Mouse (Mus musculus): ENCODE measurements around the gene Gpatch2. TPM values are rescaled to one million over a fixed set of nuclear protein-coding genes. Genes with fewer than 3 reads are reported as not detected.

The Gpatch2 gene
- total RNA-seq, 2 experiments from 2014 or later = 7.6 to 10.0 TPM

DNA sequence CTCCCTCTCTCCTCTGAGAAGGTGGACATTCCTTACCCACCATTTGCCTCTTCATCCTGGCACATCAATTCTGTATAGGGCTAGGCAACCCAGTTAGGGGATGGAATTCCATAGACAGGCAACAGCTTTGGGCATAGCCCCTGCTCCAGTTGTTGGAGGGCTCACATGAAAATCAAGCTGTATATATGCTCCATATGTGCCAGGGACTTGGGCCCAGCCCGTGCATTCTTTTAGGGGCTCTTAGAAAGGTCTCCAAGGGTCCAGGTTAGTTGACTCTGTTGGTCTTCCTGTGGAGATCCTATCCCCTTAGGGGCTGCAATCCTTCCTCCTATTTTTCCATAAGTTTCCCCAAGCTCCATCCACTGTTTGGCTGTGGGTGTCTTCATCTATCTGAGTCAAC, 80.4 kb downstream of the Gpatch2 start:
- no peak for DNase-seq
- intact Hi-C loops (cut with DNase I) = no loop called here

- no peak for DNase-seq
- intact Hi-C loops (cut with DNase I) = no loop called here
Measured at GRCm38 (mm10) chr1:187299236-187299635, 83.9 kb downstream of the Gpatch2 start.

DNA sequence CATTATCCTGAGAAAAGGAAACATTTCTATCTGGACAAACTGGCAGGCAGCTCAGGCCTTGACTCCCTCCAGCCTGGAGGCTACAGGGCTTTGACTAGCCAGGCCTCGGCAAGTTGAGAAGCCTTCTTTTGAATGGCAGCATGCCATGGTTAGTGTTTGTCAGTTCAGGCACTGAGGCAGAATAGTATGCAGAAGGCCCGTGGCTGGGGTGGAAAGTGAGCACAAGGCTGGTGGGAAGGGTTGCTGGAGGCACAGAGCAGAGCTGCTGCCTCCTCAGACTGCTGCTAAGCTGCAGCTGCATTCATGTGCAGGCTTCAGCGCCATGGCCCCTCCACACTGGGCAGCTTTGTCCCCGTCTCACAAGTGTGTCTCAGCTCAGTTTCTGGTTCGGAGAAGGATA, 85.3 kb downstream of the Gpatch2 start:
- intact Hi-C loops (cut with DNase I) = no loop called here
- DNase-seq = no peak

- DNase-seq = no peak
- intact Hi-C loops (cut with DNase I) = no loop called here
Measured at GRCm38 (mm10) chr1:187303221-187303620, 87.9 kb downstream of the Gpatch2 start.

DNA sequence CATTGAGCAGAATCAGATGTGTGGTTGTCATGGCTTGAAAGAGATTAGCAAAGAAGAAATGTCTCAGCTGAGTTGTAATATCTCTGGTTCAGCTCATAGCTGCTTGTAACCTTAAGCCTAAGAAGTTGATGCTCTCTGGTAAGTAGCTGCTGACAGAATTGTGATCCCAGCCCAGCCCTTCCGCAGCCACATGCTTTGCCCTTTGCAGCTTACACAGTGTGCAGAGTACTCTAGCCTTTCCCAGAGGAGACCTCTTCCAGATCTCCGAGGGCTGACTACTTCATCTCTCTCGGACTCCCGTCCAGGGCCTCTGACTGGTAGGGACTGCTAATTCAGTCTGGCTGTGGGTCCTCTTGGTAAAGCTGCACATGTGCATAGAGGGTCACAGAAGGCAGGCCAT, 92.0 kb downstream of the Gpatch2 start:
- no peak for DNase-seq
- intact Hi-C loops (cut with DNase I) = no loop called here

- no peak for DNase-seq
- intact Hi-C loops (cut with DNase I) = no loop called here
Measured at GRCm38 (mm10) chr1:187308523-187308922, 93.2 kb downstream of the Gpatch2 start.

- DNase-seq = no peak
- intact Hi-C loops (cut with DNase I) = no loop called here
Measured at GRCm38 (mm10) chr1:187311122-187311521, 95.8 kb downstream of the Gpatch2 start.

DNA sequence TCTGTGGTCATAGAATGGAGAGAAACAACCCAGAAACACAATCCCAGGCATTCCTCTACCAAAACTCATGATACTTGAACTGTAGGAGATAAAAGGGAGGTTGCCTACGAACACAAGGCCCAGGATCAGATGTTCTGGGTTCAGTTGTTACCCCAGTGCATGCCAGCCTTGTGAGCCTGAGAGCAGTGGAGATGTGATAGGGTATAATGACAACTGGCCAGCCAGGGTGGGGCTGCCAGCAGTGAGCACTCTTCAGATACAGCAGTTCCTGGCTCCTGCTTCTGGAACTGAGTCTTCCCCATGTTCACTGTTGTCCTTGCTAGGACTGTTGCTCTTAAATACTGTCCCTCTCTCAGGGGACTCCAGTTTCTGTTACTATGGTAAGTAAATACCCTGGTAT, 98.0 kb downstream of the Gpatch2 start:
- no peak for DNase-seq
- intact Hi-C loops (cut with DNase I) = no loop called here

GRCm38 (mm10) chr1:187313763-187314162, 98.5 kb downstream of the Gpatch2 start:
- no peak for DNase-seq
- intact Hi-C loops (cut with DNase I) = no loop called here

- no peak for DNase-seq
- intact Hi-C loops (cut with DNase I) = no loop called here
Measured at GRCm38 (mm10) chr1:187314516-187314915, 99.2 kb downstream of the Gpatch2 start.

DNA sequence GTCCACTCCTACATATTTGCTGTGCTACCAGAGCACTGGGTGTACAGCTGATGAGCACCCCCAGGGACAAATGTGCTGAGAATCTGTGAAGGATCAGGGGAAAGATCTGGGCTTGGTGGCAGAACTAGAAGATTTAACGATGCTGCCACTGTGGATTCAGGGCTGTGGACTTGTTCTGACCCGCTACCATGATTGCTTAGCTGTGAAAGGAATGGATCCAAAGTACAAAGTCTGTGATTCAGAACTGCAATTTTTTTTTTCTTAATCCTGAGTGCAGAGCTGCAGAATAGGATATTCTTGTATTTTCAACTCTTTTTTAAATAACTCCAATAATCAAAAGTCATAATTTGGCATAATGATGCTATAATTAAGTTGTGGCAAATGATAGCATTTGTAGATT, 100.5 kb downstream of the Gpatch2 start:
- intact Hi-C loops (cut with DNase I) = no loop called here

GRCm38 (mm10) chr1:187316555-187316954, 101.2 kb downstream of the Gpatch2 start:
- no peak for DNase-seq
- intact Hi-C loops (cut with DNase I) = no loop called here

More for the DNA sequence above, 100.5 kb downstream of the Gpatch2 start:
- DNase-seq = no peak

GRCm38 (mm10) chr1:187321814-187322213, 106.5 kb downstream of the Gpatch2 start:
- intact Hi-C loops (cut with DNase I) = no loop called here
- DNase-seq = no peak

- intact Hi-C loops (cut with DNase I) = no loop called here
Measured at GRCm38 (mm10) chr1:187322505-187323208, 107.3 kb downstream of the Gpatch2 start.

GRCm38 (mm10) chr1:187323209-187323589, 107.9 kb downstream of the Gpatch2 start:
- intact Hi-C loops (cut with DNase I) = no loop called here
- DNase-seq = no peak

More at GRCm38 (mm10) chr1:187322505-187323208, 107.3 kb downstream of the Gpatch2 start:
- no peak for DNase-seq

DNA sequence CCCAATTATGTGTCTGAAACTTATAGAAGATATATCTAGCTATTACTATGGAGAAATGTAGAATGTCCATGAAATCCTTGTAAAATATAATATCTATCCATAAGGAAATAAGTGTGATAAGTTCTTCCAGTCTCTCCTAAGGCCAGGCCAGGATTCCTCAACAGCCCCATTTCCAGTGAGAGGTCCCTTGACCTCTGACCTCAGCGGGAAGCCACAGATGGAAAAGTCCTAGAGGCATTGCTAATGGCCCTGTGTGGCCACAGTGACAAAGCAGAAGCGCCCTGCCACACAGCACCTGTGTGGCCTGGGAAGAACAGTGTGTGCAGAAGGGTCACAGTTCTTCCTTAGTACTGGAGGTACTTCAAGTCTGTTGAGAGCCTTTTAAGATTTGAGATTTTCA, 127.2 kb downstream of the Gpatch2 start:
- DNase-seq = no peak
- intact Hi-C loops (cut with DNase I) = no loop called here

GRCm38 (mm10) chr1:187345156-187345555, 129.8 kb downstream of the Gpatch2 start:
- DNase-seq = no peak
- intact Hi-C loops (cut with DNase I) = no loop called here

DNA sequence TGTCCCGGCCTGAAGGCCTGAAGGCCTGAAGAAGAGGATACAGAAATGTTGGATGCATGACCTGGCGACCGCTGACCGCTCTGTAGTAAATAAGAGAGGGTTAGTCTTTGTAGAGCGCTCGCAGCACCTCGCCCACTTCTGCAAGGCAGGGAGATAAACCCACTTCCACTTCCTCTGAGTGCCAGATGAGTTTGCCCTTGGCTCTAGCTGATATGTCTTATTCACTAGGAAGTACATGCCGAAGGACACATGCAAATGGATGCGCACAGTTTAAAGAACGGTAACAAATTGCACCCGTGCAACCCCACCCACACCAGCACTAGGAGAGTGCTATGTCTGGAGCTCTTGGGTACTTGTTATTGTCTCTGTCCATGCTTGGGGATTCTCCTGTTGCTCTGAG, 131.6 kb downstream of the Gpatch2 start:
- DNase-seq = no peak
- intact Hi-C loops (cut with DNase I) = no loop called here

DNA sequence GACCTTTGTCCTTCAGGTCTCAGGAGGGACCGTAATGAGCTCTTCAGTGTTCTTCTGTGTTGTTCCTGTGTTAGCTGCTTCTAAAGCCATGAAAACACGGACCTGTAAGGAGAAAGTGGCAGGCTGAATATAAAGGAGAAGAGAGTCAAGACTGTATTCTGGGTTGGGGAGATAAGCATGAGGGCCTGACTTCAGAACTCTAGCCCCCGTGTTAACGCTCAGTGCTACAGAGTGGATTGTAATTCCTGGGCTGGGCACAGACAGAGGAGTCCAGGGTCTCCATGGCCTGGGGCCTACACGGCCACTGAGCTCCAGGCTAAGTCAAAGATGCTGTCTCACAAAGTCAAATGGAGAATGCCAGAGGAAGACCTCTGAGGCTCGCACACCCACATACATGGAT, 132.3 kb downstream of the Gpatch2 start:
- intact Hi-C loops (cut with DNase I) = no loop called here
- DNase-seq = no peak

- intact Hi-C loops (cut with DNase I) = no loop called here
- no peak for DNase-seq
Measured at GRCm38 (mm10) chr1:187348053-187348820, 132.9 kb downstream of the Gpatch2 start.

DNA sequence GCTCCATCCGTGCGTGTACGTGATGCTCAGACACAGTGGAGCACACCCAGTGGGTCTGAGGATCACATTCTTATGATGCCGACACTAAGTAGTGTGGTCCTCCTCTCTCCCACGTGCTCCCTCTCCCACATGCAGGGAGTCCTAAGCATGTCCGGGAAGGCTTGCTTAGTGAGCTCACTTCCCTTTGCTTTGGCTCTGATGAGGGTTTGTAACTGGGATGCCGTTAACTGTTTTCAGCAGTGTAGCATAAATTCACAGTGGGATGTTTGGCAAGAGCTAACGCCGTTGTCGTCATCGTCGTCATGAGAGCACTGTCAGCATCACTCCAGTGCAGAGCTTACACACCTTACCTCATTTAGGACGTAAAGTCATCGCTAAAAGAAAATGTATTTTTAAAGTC, 133.6 kb downstream of the Gpatch2 start:
- DNase-seq = no peak
- intact Hi-C loops (cut with DNase I) = no loop called here

DNA sequence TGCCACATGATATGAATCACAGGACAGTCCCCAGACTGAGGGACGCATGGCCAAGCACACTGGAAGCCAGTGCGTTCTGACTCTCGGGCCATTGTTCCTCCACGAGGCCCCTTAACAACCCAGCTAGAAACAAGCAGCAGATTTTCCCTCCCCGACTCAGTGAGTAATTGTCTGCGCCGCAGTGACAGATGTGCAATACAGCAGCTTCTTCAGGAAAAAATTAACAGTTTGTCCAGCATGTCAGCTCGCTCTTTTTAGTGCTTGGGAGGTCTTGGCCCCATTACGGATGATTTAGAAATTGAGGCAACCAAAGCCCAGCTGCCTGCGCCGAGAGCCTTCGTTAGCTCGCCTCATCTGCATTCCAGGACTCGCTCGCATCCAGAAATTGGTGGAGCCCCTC, 140.9 kb downstream of the Gpatch2 start:
- intact Hi-C loops (cut with DNase I) = no loop called here
- DNase-seq = no peak

Measured in gastrocnemius, postnatal 36 days (tissue).